Mouse (Mus musculus) MEL (cell line): ENCODE data around the gene Lhfpl5. TPM values are rescaled to one million over a fixed set of nuclear protein-coding genes. Genes with fewer than 3 reads are reported as not detected.

Source experiments
- DNase-seq: peaks from one replicate; pipeline ENCODE4 v3.0.0; 2011; ENCODE audit warnings: low read depth, low spot score
- H3K27ac ChIP-seq: 2 replicates; pipeline ENCODE4 v1.5.1; 2012; ENCODE audit warnings: low read depth, mild to moderate bottlenecking, control low read depth, low read length, moderate library complexity; ENCODE audit not compliant: control insufficient read depth
- H3K27me3 ChIP-seq, 2 experiments: fragments of 150-350 bp in 1 of 2; sonication (generic) in 1 of 2; 2 replicates each; pipeline ENCODE4 v1.6.1; 2012; ENCODE audit warnings: low read length in 2 of 2, mild to moderate bottlenecking in 2 of 2, improper control_type of control experiment in 1 of 2, moderate library complexity in 1 of 2; ENCODE audit not compliant: insufficient read depth in 2 of 2, control insufficient read depth in 1 of 2
- H3K36me3 ChIP-seq, 2 experiments: 2 replicates each; pipeline ENCODE4 v1.6.1; 2012 to 2014; ENCODE audit warnings: low read length in 2 of 2, improper control_type of control experiment in 1 of 2, inconsistent platforms in 1 of 2, mild to moderate bottlenecking in 1 of 2; ENCODE audit not compliant: insufficient read depth in 2 of 2, control insufficient read depth in 1 of 2
- H3K4me1 ChIP-seq, 2 experiments: fragments of 150-350 bp in 1 of 2; sonication (generic) in 1 of 2; 2 replicates each; pipeline ENCODE4 v1.6.1; 2012; ENCODE audit warnings: low read length in 2 of 2, improper control_type of control experiment in 1 of 2, mild to moderate bottlenecking in 1 of 2; ENCODE audit not compliant: insufficient read depth in 2 of 2, control insufficient read depth in 1 of 2
- H3K4me3 ChIP-seq, 2 experiments: fragments of 150-350 bp in 1 of 2; sonication (generic) in 1 of 2; 2 replicates each; pipeline ENCODE4 v1.5.1; 2012; ENCODE audit warnings: low read depth in 2 of 2, low read length in 2 of 2, mild to moderate bottlenecking in 2 of 2, moderate library complexity in 2 of 2, control low read depth in 1 of 2, improper control_type of control experiment in 1 of 2; ENCODE audit not compliant: control insufficient read depth in 1 of 2, insufficient read depth in 1 of 2
- H3K79me2 ChIP-seq: 2 replicates; pipeline ENCODE4 v1.6.1; 2012; ENCODE audit warnings: mild to moderate bottlenecking, low read length, moderate library complexity; ENCODE audit not compliant: control insufficient read depth, poor library complexity, insufficient read depth
- H3K9ac ChIP-seq: 2 replicates; pipeline ENCODE4 v1.6.1; 2012; ENCODE audit warnings: low read depth, mild to moderate bottlenecking, control low read depth, low read length, moderate library complexity; ENCODE audit not compliant: control insufficient read depth, poor library complexity, severe bottlenecking
- H3K9me3 ChIP-seq: fragments of 150-350 bp; sonication (generic); replicated peaks from 2 replicates; pipeline ENCODE4 v1.6.1; 2012; ENCODE audit warnings: mild to moderate bottlenecking, low read length, improper control_type of control experiment, moderate library complexity; ENCODE audit not compliant: insufficient read depth
- CHD1 ChIP-seq: IDR thresholded peaks from 2 replicates; pipeline ENCODE4 v1.6.1; 2012; ENCODE audit warnings: low read depth, mild to moderate bottlenecking, inconsistent platforms, low read length, improper control_type of control experiment
- CTCF ChIP-seq, 3 experiments: IDR thresholded peaks in 2 of 3; conservative IDR thresholded peaks in 1 of 3; 2 replicates each; pipeline ENCODE4 v1.5.1; 2011 to 2012; ENCODE audit warnings: low read length in 3 of 3, low read depth in 2 of 3, mild to moderate bottlenecking in 2 of 3, improper control_type of control experiment in 1 of 3, inconsistent platforms in 1 of 3, mixed read lengths in 1 of 3, moderate library complexity in 1 of 3; ENCODE audit not compliant: control insufficient read depth in 1 of 3, insufficient read depth in 1 of 3, poor library complexity in 1 of 3, severe bottlenecking in 1 of 3
- ELF1 ChIP-seq: IDR thresholded peaks from 2 replicates; pipeline ENCODE4 v1.6.1; 2014; ENCODE audit warnings: low read depth, mild to moderate bottlenecking, inconsistent platforms, low read length, improper control_type of control experiment, moderate library complexity
- EP300 ChIP-seq, 2 experiments: IDR thresholded peaks; 2 replicates each; pipeline ENCODE4 v1.6.1; 2011; ENCODE audit warnings: improper control_type of control experiment in 2 of 2, low read length in 2 of 2, low read depth in 1 of 2, mild to moderate bottlenecking in 1 of 2
- ETS1 ChIP-seq: IDR thresholded peaks from 2 replicates; pipeline ENCODE4 v1.6.1; 2012; ENCODE audit warnings: low read depth, mild to moderate bottlenecking, inconsistent platforms, low read length, improper control_type of control experiment, moderate library complexity
- GABPA ChIP-seq: IDR thresholded peaks from 2 replicates; pipeline ENCODE4 v1.6.1; 2012; ENCODE audit warnings: low read depth, mild to moderate bottlenecking, inconsistent platforms, low read length, improper control_type of control experiment, moderate library complexity
- GATA1 ChIP-seq: IDR thresholded peaks from 2 replicates; pipeline ENCODE4 v1.6.1; 2011; ENCODE audit warnings: low read depth, low read length, improper control_type of control experiment
- HCFC1 ChIP-seq: IDR thresholded peaks from 2 replicates; pipeline ENCODE4 v1.6.1; 2012; ENCODE audit warnings: low read depth, mild to moderate bottlenecking, inconsistent platforms, low read length, improper control_type of control experiment, moderate library complexity
- MAFK ChIP-seq: IDR thresholded peaks from 2 replicates; pipeline ENCODE4 v1.6.1; 2011; ENCODE audit warnings: low read depth, mild to moderate bottlenecking, low read length, improper control_type of control experiment, borderline replicate concordance
- MAZ ChIP-seq: IDR thresholded peaks from 2 replicates; pipeline ENCODE4 v1.6.1; 2012; ENCODE audit warnings: low read depth, mild to moderate bottlenecking, inconsistent platforms, low read length, improper control_type of control experiment
- MYB ChIP-seq: IDR thresholded peaks from 2 replicates; pipeline ENCODE4 v1.6.1; 2011; ENCODE audit warnings: mild to moderate bottlenecking, low read depth, low read length, improper control_type of control experiment
- MYC ChIP-seq: IDR thresholded peaks from 2 replicates; pipeline ENCODE4 v1.6.1; 2011; ENCODE audit warnings: low read depth, mild to moderate bottlenecking, low read length, improper control_type of control experiment, moderate library complexity
- NELFE ChIP-seq: IDR thresholded peaks from 2 replicates; pipeline ENCODE4 v1.6.1; 2011; ENCODE audit warnings: low read depth, low read length, improper control_type of control experiment
- NRF1 ChIP-seq: IDR thresholded peaks from 2 replicates; pipeline ENCODE4 v1.6.1; 2014; ENCODE audit warnings: low read depth, mild to moderate bottlenecking, inconsistent platforms, low read length, improper control_type of control experiment, moderate library complexity; ENCODE audit not compliant: poor library complexity, insufficient read depth, severe bottlenecking
- POLR2AphosphoS2 ChIP-seq: IDR thresholded peaks from 2 replicates; pipeline ENCODE4 v1.6.1; 2011; ENCODE audit warnings: low read length, improper control_type of control experiment
- RAD21 ChIP-seq: IDR thresholded peaks from 2 replicates; pipeline ENCODE4 v1.6.1; 2011; ENCODE audit warnings: mild to moderate bottlenecking, low read depth, low read length, improper control_type of control experiment
- RCOR1 ChIP-seq: IDR thresholded peaks from 2 replicates; pipeline ENCODE4 v1.6.1; 2012; ENCODE audit warnings: low read depth, mild to moderate bottlenecking, inconsistent platforms, low read length, improper control_type of control experiment
- SIN3A ChIP-seq: IDR thresholded peaks from 2 replicates; pipeline ENCODE4 v1.6.1; 2012; ENCODE audit warnings: low read length, improper control_type of control experiment, inconsistent platforms
- SMC3 ChIP-seq: IDR thresholded peaks from 2 replicates; pipeline ENCODE4 v1.6.1; 2011; ENCODE audit warnings: low read depth, low read length, improper control_type of control experiment
- TBP ChIP-seq: IDR thresholded peaks from 2 replicates; pipeline ENCODE4 v1.8.0; 2011; ENCODE audit warnings: low read depth, low read length, improper control_type of control experiment
- TCF12 ChIP-seq: IDR thresholded peaks from 2 replicates; pipeline ENCODE4 v1.6.1; 2014; ENCODE audit warnings: low read depth, mild to moderate bottlenecking, inconsistent platforms, low read length, improper control_type of control experiment, moderate library complexity
- USF2 ChIP-seq, 2 experiments: IDR thresholded peaks; 2 replicates each; pipeline ENCODE4 v1.6.1; 2011 to 2012; ENCODE audit warnings: improper control_type of control experiment in 2 of 2, low read length in 2 of 2, borderline replicate concordance in 1 of 2, inconsistent platforms in 1 of 2, low read depth in 1 of 2, mild to moderate bottlenecking in 1 of 2; ENCODE audit not compliant: insufficient read depth in 1 of 2
- ZC3H11A ChIP-seq: IDR thresholded peaks from 2 replicates; pipeline ENCODE4 v1.6.1; 2012; ENCODE audit warnings: low read depth, mild to moderate bottlenecking, inconsistent platforms, low read length, improper control_type of control experiment
- ZKSCAN1 ChIP-seq: IDR thresholded peaks from 2 replicates; pipeline ENCODE4 v1.6.1; 2012; ENCODE audit warnings: low read depth, mild to moderate bottlenecking, inconsistent platforms, low read length, improper control_type of control experiment, moderate library complexity
- ZNF384 ChIP-seq: IDR thresholded peaks from 2 replicates; pipeline ENCODE4 v1.6.1; 2012; ENCODE audit warnings: low read depth, mild to moderate bottlenecking, inconsistent platforms, low read length, improper control_type of control experiment
- polyA plus RNA-seq, 2 experiments: library from polyadenylated mRNA; stranded (reverse) in 1 of 2; unstranded in 1 of 2; fragments of >175 nt in 1 of 2; fragments of >200 nt in 1 of 2; gene quantifications; 2 replicates each; pipeline versions ENCODE4 v1.2.1 to v1.2.4; 2012; ENCODE audit warnings: low replicate concordance in 2 of 2, low read depth in 1 of 2; ENCODE audit not compliant: insufficient read length in 2 of 2, insufficient read depth in 1 of 2, missing spikeins in 1 of 2
- total RNA-seq: library from RNA; depleted of rRNA; stranded (reverse); fragments of 300-350 nt; gene quantifications from 2 replicates; pipeline ENCODE4 v1.2.3, GENCODE M21; 2012

Lhfpl5 gene
- total and polyA plus RNA-seq, 3 experiments = 0.19 TPM; not detected in 2

- H3K27me3 ChIP-seq = no peaks in the 10 kb centered on the region
- H3K4me1 ChIP-seq = peaks cover 30 to 34% of the 10 kb centered on the region in 2 experiments
- peak; percentile 63 for DNase-seq
- H3K4me3 ChIP-seq = no peak overlapping the region
- no peaks in the 10 kb centered on the region for H3K9me3 ChIP-seq
- H3K9ac ChIP-seq = no peak overlapping the region
- H3K79me2 ChIP-seq = no peaks in the 10 kb centered on the region
- no peak for TF ChIP-seq RCOR1
- TF ChIP-seq POLR2AphosphoS2 = no peak
- no peak for TF ChIP-seq MYB
- TF ChIP-seq SMC3 = no peak
- TF ChIP-seq TCF12 = peak; percentile 31; the same call in 1 of the 2 replicates
- no peak for TF ChIP-seq RAD21
- TF ChIP-seq MYC = no peak
- TF ChIP-seq CHD1 = no peak
- TF ChIP-seq MAFK = no peak
- TF ChIP-seq TBP = no peak
- no peak for TF ChIP-seq NELFE
- no peak for TF ChIP-seq GABPA
- TF ChIP-seq GATA1 = 0 out of 2 replicates have a peak, but pooled peaks have one; percentile 34
- TF ChIP-seq HCFC1 = no peak
- 0 out of 2 replicates have a peak, but pooled peaks have one; percentile 26 for TF ChIP-seq ELF1
- peak; percentile 37; the same call in 1 of the 2 replicates for TF ChIP-seq ETS1
- TF ChIP-seq CTCF (IDR thresholded peaks at IDR 0.05 in 2 of 3, conservative IDR thresholded peaks at IDR 0.05 in 1 of 3; ENCODE audit: control insufficient read depth in 1 of 3, insufficient read depth in 1 of 3, low read depth in 2 of 3, low read length in 3 of 3, poor library complexity in 1 of 3, severe bottlenecking in 1 of 3) = no peak
- TF ChIP-seq MAZ = no peak
- no peak for TF ChIP-seq ZKSCAN1
- TF ChIP-seq SIN3A = 0 out of 2 replicates have a peak, but pooled peaks have one; percentile 15
- TF ChIP-seq ZC3H11A = no peak
- TF ChIP-seq EP300 (IDR thresholded peaks at IDR 0.05; ENCODE audit: low read depth in 1 of 2, low read length in 2 of 2) = peak in 1 of 2 experiments; percentile 35; a peak in 3 of 4 replicates
- TF ChIP-seq ZNF384 = no peak
- TF ChIP-seq USF2 (IDR thresholded peaks at IDR 0.05; ENCODE audit: borderline replicate concordance in 1 of 2, insufficient read depth in 1 of 2, low read depth in 1 of 2, low read length in 2 of 2) = no peak
- no peak for TF ChIP-seq NRF1
- TF ChIP-seq, all 39 proteins: peak for 6
- Histone ChIP-seq H3K27ac (no peak overlapping the region), H3K36me3 (peaks cover 29 to 60% of the 10 kb centered on the region in 2 experiments)
Observed at GRCm38 (mm10) chr17:28593965-28594364, 18.5 kb downstream of the Lhfpl5 start.
